Comparison of ENCODE assay signal across 8 mouse cellular contexts in the genomic region with DNA sequence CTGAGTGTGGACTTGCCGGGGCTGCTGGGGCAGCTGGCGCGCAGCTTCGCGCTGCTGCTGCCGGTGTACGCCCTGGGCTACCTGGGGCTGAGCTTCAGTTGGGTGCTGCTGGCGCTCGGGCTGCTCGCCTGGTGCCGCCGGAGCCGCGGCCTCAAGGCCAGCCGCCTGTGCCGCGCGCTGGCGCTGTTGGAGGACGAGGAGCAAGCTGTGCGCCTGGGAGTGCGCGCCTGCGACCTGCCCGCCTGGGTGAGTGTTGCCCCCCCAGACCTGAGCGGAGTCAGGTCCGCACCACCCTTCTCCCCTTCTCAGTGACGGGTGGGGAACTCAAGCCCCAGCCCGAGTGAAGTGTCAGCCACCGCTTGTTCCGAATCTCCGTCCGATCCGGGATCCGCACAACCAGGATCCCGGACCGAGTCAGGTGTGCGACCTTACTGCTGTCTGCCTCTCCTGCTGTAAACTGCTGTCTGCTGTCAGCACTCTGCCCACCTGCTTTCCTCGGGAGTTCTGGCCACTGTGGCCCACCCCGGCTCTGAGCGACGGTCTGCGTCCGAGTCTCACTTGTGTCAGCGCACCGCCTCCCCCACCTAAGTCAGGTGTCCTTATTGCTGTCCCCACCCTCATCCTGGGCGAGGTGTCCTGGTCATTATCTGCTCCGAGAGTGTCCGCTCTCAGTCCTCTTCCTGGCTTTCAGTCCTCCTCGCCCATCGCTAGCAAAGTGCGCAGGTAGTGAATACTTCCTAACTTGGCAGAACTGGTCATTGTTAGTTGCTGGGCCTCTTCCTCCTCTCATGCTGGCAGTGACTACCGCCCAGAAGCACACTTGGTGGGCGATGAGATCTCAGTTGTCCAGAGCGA. TPM values are rescaled to one million over a fixed set of nuclear protein-coding genes. Genes with fewer than 3 reads are reported as not detected.
DNase-seq lines count a peak whose midpoint lies in the region; ATAC-seq and TF ChIP-seq lines count a peak whose summit lies in the region.

No protein-coding gene starts in this region.

- no peak for TF ChIP-seq POLR2A in spleen, adult 2 months (IDR thresholded peaks at IDR 0.05; ENCODE audit: low read depth, low read length)

- H3K27me3 ChIP-seq in intestine, embryonic 15.5 days (replicated peaks), result no peaks in the 10 kb centered on the region
- H3K27me3 ChIP-seq in limb, embryonic 12.5 days, result no peaks in the 10 kb centered on the region
- no peaks in the 10 kb centered on the region for H3K27me3 ChIP-seq in midbrain, embryonic 11.5 days (ENCODE audit: control insufficient read depth, insufficient read depth, low read length)
- no peaks in the 10 kb centered on the region for H3K27me3 ChIP-seq in spleen, adult 2 months (ENCODE audit: control insufficient read depth, insufficient read depth, low read length)

- peak overlapping the region; percentile 96 for H3K9ac ChIP-seq in intestine, embryonic 15.5 days
- peak overlapping the region; percentile 94 for H3K9ac ChIP-seq in limb, embryonic 12.5 days (replicated peaks)
- H3K9ac ChIP-seq in midbrain, embryonic 11.5 days (ENCODE audit: low read length), result peak overlapping the region; percentile 90

- H3K27ac ChIP-seq in intestine, embryonic 15.5 days, result peak overlapping the region; percentile 99
- peak overlapping the region; percentile 91 for H3K27ac ChIP-seq in limb, embryonic 12.5 days
- H3K27ac ChIP-seq in midbrain, embryonic 11.5 days (ENCODE audit: low read depth, low read length), result peak overlapping the region; percentile 86
- peak overlapping the region; percentile 89 for H3K27ac ChIP-seq in spleen, adult 2 months (ENCODE audit: insufficient read depth, low read length)

- peak overlapping the region; percentile 94 for H3K4me3 ChIP-seq in intestine, embryonic 15.5 days (replicated peaks)
- peak overlapping the region; percentile 88 for H3K4me3 ChIP-seq in limb, embryonic 12.5 days (replicated peaks)
- peak overlapping the region; percentile 95 for H3K4me3 ChIP-seq in midbrain, embryonic 11.5 days (ENCODE audit: low read depth, low read length)
- peak overlapping the region; percentile 73 for H3K4me3 ChIP-seq in spleen, adult 2 months (ENCODE audit: extremely low read depth, insufficient read depth, insufficient read length)

- peak; percentile 56 for ATAC-seq in intestine, embryonic 15.5 days
- peak; percentile 75; the same call in 1 of the 2 replicates for ATAC-seq in limb, embryonic 12.5 days (ENCODE audit: insufficient number of reproducible peaks, insufficient read depth, low FRiP score, low TSS enrichment, low read depth)
- ATAC-seq in midbrain, embryonic 11.5 days (ENCODE audit: low FRiP score), result no peak

- no peaks in the 10 kb centered on the region for H3K4me1 ChIP-seq in intestine, embryonic 15.5 days (replicated peaks)
- 0 out of 2 replicates have a peak, but pooled peaks cover 6% of the 10 kb centered on the region for H3K4me1 ChIP-seq in limb, embryonic 12.5 days (replicated peaks)
- peaks cover 3% of the 10 kb centered on the region for H3K4me1 ChIP-seq in midbrain, embryonic 11.5 days (ENCODE audit: control insufficient read depth, insufficient read depth, low read length)
- H3K4me1 ChIP-seq in spleen, adult 2 months (ENCODE audit: control insufficient read depth, insufficient read depth, insufficient read length), result 0 out of 2 replicates have a peak, but pooled peaks cover 2% of the 10 kb centered on the region

- DNase-seq in thymus, postnatal 10 days (ENCODE audit: low spot score in 2 of 2), result peak; percentile 39 to 49
- no peak for DNase-seq in thymus, postnatal 14 days
- peak; percentile 52 to 57 for DNase-seq in cerebellum, postnatal 14 days
- DNase-seq in frontal cortex, postnatal 36 days (ENCODE audit: low spot score in 2 of 2), result peak; percentile 19 to 24
- peak; percentile 87 for DNase-seq in midbrain, embryonic 11.5 days (ENCODE audit: low spot score, missing footprints)
- DNase-seq in spleen, adult 2 months (ENCODE audit: low read depth in 1 of 2, low spot score in 2 of 2), result no peak

- TF ChIP-seq CTCF in spleen, adult 2 months (IDR thresholded peaks at IDR 0.05; ENCODE audit: extremely low read depth, insufficient read depth, insufficient read length, insufficient replicate concordance), result no peak

- WGBS in intestine, embryonic 15.5 days, result under 1% methylated on average over 55 of the region's 55 CpGs
- under 1% methylated on average over 55 of the region's 55 CpGs for WGBS in limb, embryonic 12.5 days
- WGBS in midbrain, embryonic 11.5 days, result under 1% methylated on average over 55 of the region's 55 CpGs
- WGBS in spleen, adult 2 months, result under 1% methylated on average over 51 of the region's 55 CpGs

- H3K4me2 ChIP-seq in intestine, embryonic 15.5 days (replicated peaks), result peak overlapping the region; percentile 88
- peak overlapping the region; percentile 96 for H3K4me2 ChIP-seq in limb, embryonic 12.5 days
- H3K4me2 ChIP-seq in midbrain, embryonic 11.5 days, result peak overlapping the region; percentile 96

- no peaks in the 10 kb centered on the region for H3K36me3 ChIP-seq in intestine, embryonic 15.5 days
- H3K36me3 ChIP-seq in limb, embryonic 12.5 days, result no peaks in the 10 kb centered on the region
- no peaks in the 10 kb centered on the region for H3K36me3 ChIP-seq in midbrain, embryonic 11.5 days (ENCODE audit: control insufficient read depth, insufficient read depth, low read length)
- no peaks in the 10 kb centered on the region for H3K36me3 ChIP-seq in spleen, adult 2 months (ENCODE audit: control insufficient read depth, insufficient read depth, low read length)

- no peaks in the 10 kb centered on the region for H3K9me3 ChIP-seq in intestine, embryonic 15.5 days
- no peaks in the 10 kb centered on the region for H3K9me3 ChIP-seq in limb, embryonic 12.5 days
- no peaks in the 10 kb centered on the region for H3K9me3 ChIP-seq in midbrain, embryonic 11.5 days (ENCODE audit: control insufficient read depth, low read length)

RNA-seq across cellular contexts. Expression of a gene that starts 0.7 kb away (rescaled TPM):
- polyA plus RNA-seq in intestine, embryonic 15.5 days (2015; fragmentation: Nextera tagmentation; extraction: Ambion mirVana), result 22.7 and 23.6 TPM in 2 replicates
- polyA plus RNA-seq in limb, embryonic 12.5 days (2016; fragmentation: Nextera tagmentation; extraction: Ambion mirVana), result 19.0 and 21.3 TPM in 2 replicates
- polyA plus RNA-seq in midbrain, embryonic 11.5 days (2014; fragmentation: Nextera tagmentation; extraction: Ambion mirVana), result 17.8 and 17.9 TPM in 2 replicates
- 7.6 and 8.8 TPM in 2 replicates for polyA plus RNA-seq in spleen, adult 2 months (2012; rRNA removed)

RNA-seq across cellular contexts. Expression of a gene that starts 6.5 kb away (rescaled TPM):
- polyA plus RNA-seq in intestine, embryonic 15.5 days (2015; fragmentation: Nextera tagmentation; extraction: Ambion mirVana), result not detected in 2 replicates
- not detected in 2 replicates for polyA plus RNA-seq in limb, embryonic 12.5 days (2016; fragmentation: Nextera tagmentation; extraction: Ambion mirVana)
- not detected in 2 replicates for polyA plus RNA-seq in midbrain, embryonic 11.5 days (2014; fragmentation: Nextera tagmentation; extraction: Ambion mirVana)
- polyA plus RNA-seq in spleen, adult 2 months (2012; rRNA removed), result not detected in 2 replicates

RNA-seq across cellular contexts. Expression of a gene that starts 18.8 kb away (rescaled TPM):
- 11.2 and 11.8 TPM in 2 replicates for polyA plus RNA-seq in intestine, embryonic 15.5 days (2015; fragmentation: Nextera tagmentation; extraction: Ambion mirVana)
- polyA plus RNA-seq in limb, embryonic 12.5 days (2016; fragmentation: Nextera tagmentation; extraction: Ambion mirVana), result 24.7 and 25.9 TPM in 2 replicates
- 14.1 and 16.2 TPM in 2 replicates for polyA plus RNA-seq in midbrain, embryonic 11.5 days (2014; fragmentation: Nextera tagmentation; extraction: Ambion mirVana)
- 1.2 and 1.5 TPM in 2 replicates for polyA plus RNA-seq in spleen, adult 2 months (2012; rRNA removed)

Comparison
In these comparisons a context has a peak if more than half of its experiments do, and no peak if none do; other contexts are left out.
1. DNase-seq: peak in thymus, postnatal 10 days (2 of 2), cerebellum, postnatal 14 days (2 of 2), frontal cortex, postnatal 36 days (2 of 2) and midbrain, embryonic 11.5 days (single experiment); none in thymus, postnatal 14 days (single experiment) and spleen, adult 2 months (0 of 2).
2. Peak in every context shown above with its lines, with median percentiles within 50 percentile points of each other: H3K27ac ChIP-seq, H3K4me2 ChIP-seq, H3K4me3 ChIP-seq and H3K9ac ChIP-seq.